Mouse (Mus musculus): Measurements from ENCODE around the gene 2810408A11Rik.

The 2810408A11Rik gene

DNA sequence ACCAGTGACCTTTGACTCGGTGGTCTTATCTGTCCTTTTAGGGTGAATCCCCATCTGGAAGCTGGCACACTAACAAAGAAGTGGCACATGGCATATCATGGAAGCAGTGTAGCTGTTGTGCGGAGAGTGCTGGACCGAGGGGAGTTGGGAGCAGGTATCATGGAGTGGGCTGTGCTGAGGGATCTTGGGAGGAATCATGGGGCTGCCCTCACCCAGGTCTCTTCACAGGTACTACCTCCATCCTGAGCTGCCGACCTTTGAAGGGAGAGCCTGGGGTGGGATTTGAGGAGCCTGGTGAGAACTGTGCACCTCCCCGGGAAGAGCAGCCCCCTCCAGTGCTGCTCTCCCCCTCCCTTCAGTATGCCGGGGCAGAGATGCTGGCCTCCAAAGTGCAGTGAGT, 10.9 kb upstream of the 2810408A11Rik start:
- no peak for DNase-seq

GRCm38 (mm10) chr11:69910781-69911560, 10.2 kb upstream of the 2810408A11Rik start:
- peak; percentile 87 for DNase-seq

DNA sequence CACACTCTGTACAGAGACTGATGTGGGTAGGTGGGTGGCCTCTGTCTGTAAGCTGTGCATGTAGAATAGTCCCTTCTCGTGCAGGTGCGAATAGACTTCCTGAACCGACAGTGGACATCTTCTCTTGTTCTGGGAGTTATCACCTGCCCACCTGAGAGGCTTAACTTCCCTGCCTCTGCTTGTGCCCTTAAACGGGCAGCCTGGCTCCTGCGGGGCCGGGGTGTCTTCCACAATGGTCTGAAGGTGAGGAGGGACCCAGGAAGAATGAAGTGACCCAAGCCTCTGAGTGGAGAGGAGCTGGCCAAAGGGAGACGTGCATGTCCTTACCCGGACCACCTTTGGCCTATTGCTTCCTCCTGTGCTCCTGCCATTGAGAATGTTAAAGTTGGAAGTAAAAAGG, 9.4 kb upstream of the 2810408A11Rik start:
- DNase-seq, result no peak

DNA sequence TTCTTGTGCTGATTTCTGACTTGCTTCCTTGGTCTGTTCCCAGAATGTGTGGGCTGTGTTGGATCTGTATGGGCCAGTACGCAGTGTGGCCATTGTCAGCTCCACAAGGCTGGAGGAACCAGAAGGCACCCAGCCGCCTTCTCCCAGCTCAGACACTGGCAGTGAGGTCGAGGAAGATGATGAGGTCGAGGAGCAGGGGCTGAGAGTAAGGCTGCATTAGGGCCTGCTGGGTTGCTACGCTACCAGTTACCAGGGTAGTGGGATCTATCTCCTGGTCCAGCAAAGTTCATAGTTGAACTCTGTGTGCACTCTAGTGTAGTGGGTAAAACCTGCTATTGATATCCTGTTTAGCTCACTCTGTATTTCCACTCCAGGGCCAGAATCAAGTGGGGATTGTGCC, 8.4 kb upstream of the 2810408A11Rik start:
- DNase-seq, result no peak

- peak; percentile 98 for DNase-seq
These were observed 7.9 kb upstream of the 2810408A11Rik start for GRCm38 (mm10) chr11:69908645-69909044.

GRCm38 (mm10) chr11:69904311-69904710, 3.5 kb upstream of the 2810408A11Rik start:
- no peak for DNase-seq

DNA sequence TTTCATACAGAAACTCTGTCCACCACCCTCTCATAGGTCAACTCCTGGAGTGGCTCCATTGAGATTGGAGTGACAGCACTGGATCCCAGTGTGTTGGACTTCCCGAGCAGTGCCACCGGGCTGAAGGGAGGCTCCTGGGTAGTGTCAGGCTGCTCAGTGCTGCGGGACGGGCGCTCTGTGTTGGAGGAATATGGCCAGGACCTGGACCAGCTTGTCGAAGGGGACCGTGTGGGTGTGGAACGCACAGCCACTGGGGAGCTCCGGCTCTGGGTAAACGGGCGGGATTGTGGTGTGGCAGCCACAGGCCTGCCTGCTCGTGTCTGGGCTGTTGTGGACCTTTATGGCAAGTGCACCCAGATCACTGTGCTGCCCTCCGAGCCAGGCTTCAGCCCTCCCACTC, 2.2 kb upstream of the 2810408A11Rik start:
- DNase-seq, result peak; percentile 11

- DNase-seq, result no peak
These were observed 1.2 kb upstream of the 2810408A11Rik start for GRCm38 (mm10) chr11:69901993-69902392.

DNA sequence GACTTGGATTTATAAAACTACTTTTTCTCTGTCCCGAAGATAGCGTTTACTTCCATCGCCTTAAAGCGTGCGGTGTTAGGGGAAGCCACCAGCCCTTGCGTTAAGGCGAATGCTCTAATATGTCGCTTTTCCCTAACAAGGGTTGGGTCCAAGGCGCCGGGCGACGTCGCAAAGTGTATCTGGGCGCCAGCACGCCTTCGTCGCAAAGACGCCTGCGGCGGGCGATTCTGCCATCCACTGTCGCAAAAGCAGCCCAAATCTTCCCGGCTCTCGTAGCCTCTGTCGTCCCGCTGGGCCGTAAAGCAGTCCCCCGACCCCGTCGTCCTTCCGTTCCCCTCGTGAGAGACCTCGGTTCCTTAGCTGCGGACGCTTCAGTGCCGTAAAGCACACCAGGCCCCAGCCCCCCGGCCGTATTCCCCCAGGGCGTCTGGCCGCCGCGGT, 639 bp upstream of the 2810408A11Rik start:
- DNase-seq, result peak; percentile 98

DNA sequence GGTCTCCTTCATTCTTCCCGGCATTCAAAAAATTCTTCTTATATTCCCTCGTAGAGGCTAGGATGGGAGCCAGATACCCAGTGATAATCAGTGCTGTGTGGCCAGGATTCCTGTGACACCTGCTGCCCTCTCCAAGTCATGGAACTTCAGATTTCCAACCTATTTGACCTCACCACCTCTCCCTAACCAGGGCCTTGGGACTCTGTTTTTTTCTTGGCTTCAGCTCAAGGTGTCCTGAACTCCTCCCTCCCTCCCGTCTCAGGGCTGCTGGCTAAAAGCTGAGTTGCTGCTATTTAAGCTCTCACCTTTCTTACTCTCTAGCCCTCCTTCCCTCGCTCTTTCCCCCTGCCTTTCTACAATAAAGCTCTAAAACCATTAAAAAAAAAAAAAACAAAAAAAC, 917 bp downstream of the 2810408A11Rik start:
- peak; percentile 66 for DNase-seq

DNA sequence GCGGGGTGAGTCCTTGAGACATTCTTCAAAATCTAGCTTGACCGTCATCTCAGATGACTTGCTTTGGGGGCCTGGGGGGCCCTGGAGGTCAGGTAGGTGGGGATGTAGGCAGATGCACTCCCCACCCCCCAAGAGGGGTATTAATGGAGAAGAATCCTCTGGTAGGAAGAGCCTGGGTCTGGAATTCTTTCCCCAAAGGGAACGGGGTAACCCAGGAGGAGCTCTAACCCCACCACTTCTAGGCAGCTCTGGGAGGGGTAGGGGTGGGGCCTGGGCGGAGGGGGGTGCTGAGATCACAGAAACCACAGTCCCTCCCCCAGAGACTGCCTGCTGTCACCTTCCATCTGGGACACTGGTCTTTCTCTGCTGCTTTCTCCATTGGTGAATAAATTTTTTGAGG, 5.5 kb downstream of the 2810408A11Rik start, which contains the start of gene Acap1:
Gene Acap1, minus strand, starts transcription at position 249 of the 400 bp plus-strand sequence.
- no peak for DNase-seq

DNA sequence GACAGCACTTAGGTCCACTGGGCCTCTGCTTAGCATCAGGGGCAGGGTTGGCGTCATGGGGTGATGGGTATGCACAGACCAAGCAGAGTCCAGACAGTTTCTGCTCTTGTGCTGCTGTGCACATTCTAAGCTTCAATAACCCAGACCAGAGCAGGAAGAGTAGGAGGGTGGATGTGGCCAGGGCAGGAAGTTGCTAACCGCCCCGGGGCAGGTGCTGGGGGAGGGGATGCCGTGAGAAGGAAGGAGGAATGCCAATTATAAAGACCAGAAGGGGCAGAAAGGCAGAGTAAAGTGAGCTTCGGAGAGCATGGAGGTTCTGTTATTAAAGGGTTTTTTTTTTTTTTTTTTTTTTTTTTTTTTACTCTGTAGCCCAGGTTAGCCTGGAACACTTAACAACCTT, 6.1 kb downstream of the 2810408A11Rik start:
- DNase-seq, result peak; percentile 30

DNA sequence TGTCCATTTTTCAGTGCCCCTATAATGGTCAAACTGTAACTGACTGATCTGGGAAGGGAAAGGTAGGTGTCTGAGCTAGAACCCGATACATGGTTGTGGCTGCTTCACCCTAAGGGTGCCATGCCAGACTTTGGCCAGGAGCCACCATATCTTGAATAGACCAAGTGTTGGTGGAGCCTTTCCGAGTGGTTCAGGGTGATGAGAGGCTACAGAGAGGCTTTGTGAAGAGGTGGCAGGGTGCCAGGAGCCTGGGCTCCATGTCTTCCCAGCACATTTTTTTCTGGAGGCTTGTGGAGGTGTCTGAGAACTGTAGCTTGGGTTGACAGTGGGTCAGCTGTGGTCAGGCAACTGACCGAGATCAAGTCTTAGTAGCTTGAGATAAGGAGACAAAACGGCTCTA, 9.3 kb downstream of the 2810408A11Rik start:
- no peak for DNase-seq

GRCm38 (mm10) chr11:69886907-69887635, 13.7 kb downstream of the 2810408A11Rik start:
- peak; percentile 66 for DNase-seq

DNA sequence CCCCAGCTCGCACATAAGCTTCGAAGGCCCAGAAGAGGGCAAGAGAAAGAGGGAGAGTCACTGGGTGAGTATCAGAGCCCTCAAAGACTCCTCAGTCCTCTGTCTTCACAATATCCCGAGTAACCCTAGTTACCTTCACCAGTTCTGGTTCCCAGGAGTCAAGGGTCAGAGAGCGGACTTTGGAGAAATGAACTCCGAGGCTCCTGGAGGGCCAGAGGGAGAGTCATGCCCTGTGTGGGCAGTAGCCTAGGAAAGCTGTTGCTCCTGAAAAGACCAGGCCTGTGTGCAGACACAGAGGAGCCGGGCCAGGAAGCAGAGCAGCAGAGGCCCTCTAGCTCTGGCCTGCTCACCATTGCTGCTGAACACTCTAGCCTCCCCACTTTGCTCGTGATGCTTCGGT, 16.1 kb downstream of the 2810408A11Rik start:
- peak; percentile 65 for DNase-seq

- DNase-seq, result peak; percentile 49
These were observed 16.5 kb downstream of the 2810408A11Rik start for GRCm38 (mm10) chr11:69884240-69884639.

DNA sequence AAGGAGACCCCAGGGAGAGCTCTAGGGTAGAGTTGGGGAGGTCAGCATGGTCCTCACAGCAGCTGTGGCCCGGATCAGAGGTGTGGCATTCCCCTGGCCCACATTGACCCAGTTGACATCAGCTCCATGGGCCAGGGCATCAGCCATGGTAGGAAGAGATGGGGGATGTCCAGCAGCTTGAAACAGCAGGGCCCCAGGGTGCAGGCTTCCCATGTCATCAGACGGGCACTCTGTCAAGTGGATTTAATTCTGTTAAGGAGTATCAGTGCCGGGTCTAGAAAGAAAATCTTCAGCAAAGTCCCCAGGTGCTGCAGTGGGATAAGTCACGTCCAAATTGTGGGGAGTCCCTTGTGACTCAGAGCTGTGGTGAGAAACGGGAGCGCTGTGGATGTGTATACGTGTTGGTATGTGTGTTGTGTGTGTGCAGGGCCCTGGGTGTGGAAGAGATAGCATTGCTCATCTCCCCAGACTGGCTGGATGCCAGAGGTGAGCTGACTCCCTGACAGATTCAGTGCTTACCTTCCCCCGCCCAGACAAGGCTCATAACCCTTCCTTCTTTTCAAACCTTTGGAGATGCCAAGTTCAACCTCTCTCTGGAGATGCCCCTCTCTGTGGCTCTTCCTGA, 17.1 kb downstream of the 2810408A11Rik start:
- DNase-seq, result no peak

GRCm38 (mm10) chr11:69883066-69883465, 17.7 kb downstream of the 2810408A11Rik start:
- DNase-seq, result peak; percentile 50

DNA sequence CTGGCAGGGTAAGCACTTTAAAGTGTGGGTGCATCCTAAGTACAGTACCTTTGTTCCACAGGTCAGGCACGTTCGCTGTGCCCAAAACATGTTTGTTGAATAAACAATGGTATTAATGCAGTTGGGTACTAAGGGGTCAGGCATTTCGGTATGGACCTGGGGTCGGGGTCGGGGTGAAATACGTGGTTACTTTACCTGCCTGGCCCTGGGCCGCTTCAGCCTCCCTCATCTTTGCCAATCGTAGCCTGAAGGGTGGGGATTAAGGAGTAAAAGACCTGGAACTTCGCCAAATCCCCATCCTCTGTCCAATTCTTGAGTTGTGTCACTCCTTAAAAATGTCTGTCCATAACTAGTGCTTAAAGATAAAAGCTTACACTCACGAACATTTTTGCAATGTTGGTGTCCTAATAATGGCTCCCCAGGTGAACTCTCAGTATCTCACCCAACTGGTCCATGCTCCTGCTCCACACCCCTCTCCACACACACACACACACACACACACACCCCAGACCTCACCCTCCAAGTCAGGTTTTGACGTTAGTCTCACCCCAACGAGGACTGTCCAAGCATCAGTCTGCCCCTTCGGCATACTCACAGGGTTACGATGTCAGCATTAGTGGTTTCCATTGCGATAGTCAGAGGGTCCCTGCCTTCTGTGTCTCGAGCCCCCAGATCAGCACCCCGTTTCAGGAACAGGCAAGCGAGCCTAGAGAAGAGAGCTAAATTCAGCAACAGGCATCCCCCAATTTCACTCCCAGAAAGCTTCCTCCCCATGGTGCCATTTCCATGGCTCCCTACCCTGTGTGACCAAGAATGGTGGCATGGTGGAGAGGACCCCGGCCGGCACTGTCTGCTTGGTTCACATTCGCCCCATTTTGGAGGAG, 18.8 kb downstream of the 2810408A11Rik start:
- DNase-seq, result no peak

DNA sequence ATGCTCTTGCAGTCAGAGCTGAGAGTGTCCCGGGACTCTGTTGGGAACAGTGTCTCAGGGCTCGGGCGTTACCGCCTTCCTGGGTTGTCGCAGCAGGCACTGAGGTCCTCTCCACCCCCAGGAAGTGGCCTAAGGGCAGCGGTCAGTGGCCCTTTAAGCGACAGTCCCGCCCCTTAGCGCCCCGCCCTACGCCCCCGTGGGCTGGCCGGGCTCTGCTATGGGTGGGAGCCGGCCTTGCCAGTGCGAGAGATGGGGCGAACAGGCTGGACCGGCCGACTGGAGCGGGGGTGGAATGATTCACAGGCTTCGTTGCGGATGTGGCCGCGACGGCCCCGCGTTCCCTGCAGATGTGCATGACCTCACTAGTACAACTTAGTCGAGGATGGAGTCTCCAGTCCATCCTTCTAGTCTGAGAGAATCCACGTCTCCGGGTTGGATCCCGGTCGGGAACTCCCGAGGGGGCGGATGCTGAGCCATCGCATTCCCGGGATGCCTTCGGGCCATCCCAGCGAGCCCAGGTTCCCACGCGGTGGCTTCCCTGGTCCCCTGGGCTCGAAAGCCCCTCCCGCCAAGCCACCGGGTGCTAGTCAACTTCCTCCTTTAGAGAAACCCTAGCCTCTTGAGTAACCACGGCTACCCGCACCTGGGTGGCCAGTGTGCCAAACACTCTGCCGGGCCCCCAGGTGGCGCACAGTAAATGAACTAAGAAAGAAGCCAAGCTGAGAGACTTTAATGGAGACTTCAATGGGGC, 19.8 kb downstream of the 2810408A11Rik start, which contains the start of gene Kctd11:
Gene Kctd11, minus strand, starts transcription at position 554 of the 751 bp plus-strand sequence.
- DNase-seq, result peak; percentile 94

- peak; percentile 88 for DNase-seq
These were observed 20.3 kb downstream of the 2810408A11Rik start for GRCm38 (mm10) chr11:69880506-69880852.

- DNase-seq, result no peak
These were observed 21.1 kb downstream of the 2810408A11Rik start for GRCm38 (mm10) chr11:69879711-69880110.
